Mouse (Mus musculus): Measurements from ENCODE around the gene Abtb2.

- TF ChIP-seq CTCF (IDR thresholded peaks at IDR 0.05 in 2 of 3, conservative IDR thresholded peaks at IDR 0.05 in 1 of 3; ENCODE audit: control insufficient read depth in 1 of 3, insufficient read depth in 1 of 3, low read depth in 2 of 3, low read length in 3 of 3, poor library complexity in 1 of 3, severe bottlenecking in 1 of 3), result no peak
- TF ChIP-seq EP300 (IDR thresholded peaks at IDR 0.05; ENCODE audit: low read depth in 1 of 2, low read length in 2 of 2), result no peak
- no peak for TF ChIP-seq MEF2A (IDR thresholded peaks at IDR 0.05; ENCODE audit: extremely low read depth, insufficient replicate concordance, low read depth, low read length, poor library complexity, severe bottlenecking)
- TF ChIP-seq JUND (IDR thresholded peaks at IDR 0.05; ENCODE audit: low read depth, low read length), result no peak
- no peak for TF ChIP-seq USF1 (IDR thresholded peaks at IDR 0.05; ENCODE audit: low read depth, low read length)
- TF ChIP-seq ZMIZ1 (IDR thresholded peaks at IDR 0.05; ENCODE audit: low read depth, low read length), result no peak
- no peak for TF ChIP-seq E2F4 (IDR thresholded peaks at IDR 0.05; ENCODE audit: borderline replicate concordance, low read depth, low read length)
- TF ChIP-seq ETS1 (IDR thresholded peaks at IDR 0.05; ENCODE audit: low read depth, low read length), result no peak
- no peak for TF ChIP-seq MYC (IDR thresholded peaks at IDR 0.05; ENCODE audit: low read depth, low read length)
- TF ChIP-seq ZC3H11A (IDR thresholded peaks at IDR 0.05; ENCODE audit: low read depth, low read length), result no peak
- TF ChIP-seq HCFC1 (IDR thresholded peaks at IDR 0.05; ENCODE audit: low read depth, low read length), result no peak
Observed at GRCm38 (mm10) chr2:103572354-103572753, 6.2 kb downstream of the Abtb2 start.

Data from MEL (cell line).